Mouse (Mus musculus): Measurements from ENCODE around the gene Rexo5.

DNA sequence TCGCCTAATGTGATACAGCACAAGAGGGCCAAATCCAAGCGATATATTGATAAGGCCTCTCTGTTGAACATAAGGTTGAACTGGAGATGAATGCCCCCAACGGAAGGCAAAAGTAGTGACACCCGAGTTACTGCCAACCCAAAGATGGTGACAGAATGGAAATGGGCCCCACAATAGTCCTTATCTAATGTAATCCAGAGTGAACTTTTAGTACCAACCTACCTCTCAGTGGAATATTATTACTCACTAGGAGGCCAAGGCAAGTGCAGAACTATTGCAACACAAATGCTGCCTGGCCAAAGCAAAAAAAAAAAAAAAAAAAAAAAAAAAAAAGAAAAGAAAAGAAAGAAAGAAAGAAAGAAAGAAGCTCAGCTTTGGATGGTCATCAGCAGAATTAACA, 98.9 kb downstream of the Rexo5 start:
- TF ChIP-seq EP300 (IDR thresholded peaks at IDR 0.05), result no peak
- TF ChIP-seq CTCF (IDR thresholded peaks at IDR 0.05), result no peak

Data from lung, postnatal 0 days (tissue).